ENCODE assay signal across 24 mouse cellular contexts in genomic region chr1:42496433-42496832, GRCm38 (mm10).
DNase-seq lines count a peak whose midpoint lies in the region; ATAC-seq and TF ChIP-seq lines count a peak whose summit lies in the region.
"Had no signal": no experiment of that assay in that cellular context is flagged by ENCODE, and none has a peak within 500 bp of the region (broad histone marks: within the 10 kb centered on the region; RNA-seq: fewer than 3 reads in every experiment).

No protein-coding gene starts in this region.

- H3K4me3 ChIP-seq in kidney, embryonic 16.5 days (ENCODE audit: low read length): no peak overlapping the region
- no peak overlapping the region for H3K4me3 ChIP-seq in liver, postnatal 0 days (ENCODE audit: low read depth, low read length)
- no peak overlapping the region for H3K4me3 ChIP-seq in liver, embryonic 12.5 days
- H3K4me3 ChIP-seq in small intestine, adult 2 months (ENCODE audit: low read depth, low read length): no peak overlapping the region
- no peak overlapping the region for H3K4me3 ChIP-seq in heart, embryonic 11.5 days (ENCODE audit: low read depth, low read length)
- H3K4me3 ChIP-seq: embryonic facial prominence, embryonic 12.5 days; embryonic facial prominence, embryonic 15.5 days; heart, adult 2 months; heart, embryonic 10.5 days; hindbrain, embryonic 12.5 days; hindbrain, embryonic 15.5 days had no signal

- TF ChIP-seq CTCF in liver, postnatal 0 days (IDR thresholded peaks at IDR 0.05; ENCODE audit: low read depth): no peak
- no peak for TF ChIP-seq CTCF in small intestine, adult 2 months (IDR thresholded peaks at IDR 0.05; ENCODE audit: extremely low read depth, insufficient read length, insufficient replicate concordance, low read depth, low read length)

- no peak for TF ChIP-seq EP300 in liver, postnatal 0 days (IDR thresholded peaks at IDR 0.05; ENCODE audit: low read depth)

- H3K4me2 ChIP-seq in kidney, embryonic 16.5 days (replicated peaks; ENCODE audit: low read depth, low read length): 0 out of 2 replicates have a peak overlapping the region, but pooled peaks have one; percentile 1
- 0 out of 2 replicates have a peak overlapping the region, but pooled peaks have one; percentile 9 for H3K4me2 ChIP-seq in liver, postnatal 0 days (ENCODE audit: low read depth, low read length)
- no peak overlapping the region for H3K4me2 ChIP-seq in liver, embryonic 12.5 days
- no peak overlapping the region for H3K4me2 ChIP-seq in heart, embryonic 11.5 days
- H3K4me2 ChIP-seq: embryonic facial prominence, embryonic 12.5 days; embryonic facial prominence, embryonic 15.5 days; hindbrain, embryonic 12.5 days; hindbrain, embryonic 15.5 days had no signal

- no peak overlapping the region for H3K9ac ChIP-seq in kidney, embryonic 16.5 days (replicated peaks; ENCODE audit: low read length)
- H3K9ac ChIP-seq in liver, postnatal 0 days (replicated peaks): no peak overlapping the region
- H3K9ac ChIP-seq in liver, embryonic 12.5 days: no peak overlapping the region
- H3K9ac ChIP-seq in heart, embryonic 11.5 days (ENCODE audit: low read depth, low read length): no peak overlapping the region
- H3K9ac ChIP-seq: embryonic facial prominence, embryonic 12.5 days; embryonic facial prominence, embryonic 15.5 days; hindbrain, embryonic 12.5 days; hindbrain, embryonic 15.5 days had no signal

- no peaks in the 10 kb centered on the region; the same call in 1 of the 2 replicates for H3K27me3 ChIP-seq in kidney, embryonic 16.5 days (ENCODE audit: insufficient read depth, low read length)
- no peaks in the 10 kb centered on the region for H3K27me3 ChIP-seq in liver, postnatal 0 days (ENCODE audit: insufficient read depth, low read length)
- peaks cover 17% of the 10 kb centered on the region for H3K27me3 ChIP-seq in liver, embryonic 12.5 days (replicated peaks)
- H3K27me3 ChIP-seq in small intestine, adult 2 months (ENCODE audit: control insufficient read depth, insufficient read depth, low read length): no peaks in the 10 kb centered on the region
- H3K27me3 ChIP-seq in heart, embryonic 11.5 days (ENCODE audit: control insufficient read depth, insufficient read depth, low read length): no peaks in the 10 kb centered on the region; the same call in 1 of the 2 replicates
- H3K27me3 ChIP-seq: CH12.LX; hindbrain, embryonic 12.5 days; hindbrain, embryonic 15.5 days had no signal

- 29% methylated on average over 6 of the region's 6 CpGs for WGBS in kidney, embryonic 16.5 days
- 64% methylated on average over 6 of the region's 6 CpGs for WGBS in liver, postnatal 0 days (ENCODE audit: insufficient replicate concordance)
- WGBS in liver, embryonic 12.5 days (ENCODE audit: insufficient replicate concordance): 65% methylated on average over 6 of the region's 6 CpGs
- WGBS in small intestine, adult 2 months: 28% methylated on average over 6 of the region's 6 CpGs
- 73% methylated on average over 6 of the region's 6 CpGs for WGBS in heart, embryonic 11.5 days (ENCODE audit: insufficient replicate concordance)

- peaks cover 19% of the 10 kb centered on the region for H3K4me1 ChIP-seq in kidney, embryonic 16.5 days (ENCODE audit: insufficient read depth, low read length)
- H3K4me1 ChIP-seq in liver, postnatal 0 days (ENCODE audit: insufficient read depth): no peaks in the 10 kb centered on the region; the same call in 1 of the 2 replicates
- no peaks in the 10 kb centered on the region for H3K4me1 ChIP-seq in liver, embryonic 12.5 days
- peaks cover 2% of the 10 kb centered on the region for H3K4me1 ChIP-seq in small intestine, adult 2 months (ENCODE audit: control insufficient read depth, insufficient read depth, insufficient read length, low read length)
- H3K4me1 ChIP-seq in heart, embryonic 11.5 days (ENCODE audit: control insufficient read depth, insufficient read depth, low read length): no peaks in the 10 kb centered on the region

- peak overlapping the region; percentile 75; the same call in 1 of the 2 replicates for H3K27ac ChIP-seq in kidney, embryonic 16.5 days (ENCODE audit: low read length)
- H3K27ac ChIP-seq in liver, postnatal 0 days (ENCODE audit: low read depth): no peak overlapping the region
- H3K27ac ChIP-seq in liver, embryonic 12.5 days: no peak overlapping the region
- peak overlapping the region; percentile 35; the same call in 1 of the 2 replicates for H3K27ac ChIP-seq in small intestine, adult 2 months (ENCODE audit: insufficient read depth, low read depth, low read length)
- no peak overlapping the region for H3K27ac ChIP-seq in heart, embryonic 11.5 days (ENCODE audit: low read depth, low read length)
- H3K27ac ChIP-seq: embryonic facial prominence, embryonic 12.5 days; embryonic facial prominence, embryonic 15.5 days; heart, adult 2 months; heart, embryonic 10.5 days; hindbrain, embryonic 12.5 days; hindbrain, embryonic 15.5 days had no signal

- no peaks in the 10 kb centered on the region for H3K9me3 ChIP-seq in kidney, embryonic 16.5 days (ENCODE audit: low read length)
- no peaks in the 10 kb centered on the region for H3K9me3 ChIP-seq in liver, postnatal 0 days (ENCODE audit: low read length)
- H3K9me3 ChIP-seq in liver, embryonic 12.5 days (replicated peaks): no peaks in the 10 kb centered on the region
- H3K9me3 ChIP-seq in heart, embryonic 11.5 days (replicated peaks; ENCODE audit: control insufficient read depth, low read length): no peaks in the 10 kb centered on the region
- H3K9me3 ChIP-seq: embryonic facial prominence, embryonic 12.5 days; embryonic facial prominence, embryonic 15.5 days; heart, embryonic 10.5 days; hindbrain, embryonic 12.5 days; hindbrain, embryonic 15.5 days had no signal

- no peaks in the 10 kb centered on the region for H3K36me3 ChIP-seq in kidney, embryonic 16.5 days (ENCODE audit: insufficient read depth, low read length)
- H3K36me3 ChIP-seq in liver, postnatal 0 days (replicated peaks; ENCODE audit: insufficient read depth, low read length): no peaks in the 10 kb centered on the region
- H3K36me3 ChIP-seq in liver, embryonic 12.5 days: no peaks in the 10 kb centered on the region
- no peaks in the 10 kb centered on the region for H3K36me3 ChIP-seq in small intestine, adult 2 months (ENCODE audit: control insufficient read depth, insufficient read depth, low read length)
- H3K36me3 ChIP-seq in heart, embryonic 11.5 days (ENCODE audit: control insufficient read depth, insufficient read depth, low read length): no peaks in the 10 kb centered on the region
- H3K36me3 ChIP-seq: embryonic facial prominence, embryonic 12.5 days; embryonic facial prominence, embryonic 15.5 days; G1E; heart, embryonic 10.5 days; hindbrain, embryonic 12.5 days; hindbrain, embryonic 15.5 days had no signal

- DNase-seq in kidney, adult 8-10 months: no peak
- no peak for DNase-seq in liver, postnatal 0 days
- DNase-seq: adrenal gland, postnatal 10 days; adrenal gland, postnatal 36 days; B cell, adult 2 months; cerebellum, adult 18-20 months; cerebellum, adult 9-10 months; cerebellum, postnatal 14 days; gastrocnemius, postnatal 10 days; gastrocnemius, postnatal 36 days; heart, adult 2 months had no signal

- no peak for ATAC-seq in kidney, embryonic 16.5 days (ENCODE audit: low FRiP score, low TSS enrichment)
- no peak for ATAC-seq in liver, postnatal 0 days
- ATAC-seq in liver, embryonic 12.5 days: no peak
- no peak for ATAC-seq in heart, embryonic 11.5 days (replicated peaks; ENCODE audit: insufficient number of reproducible peaks, low FRiP score, low TSS enrichment)
- ATAC-seq: forebrain, embryonic 16.5 days; Patski had no signal

- no peak for TF ChIP-seq POLR2A in small intestine, adult 2 months (IDR thresholded peaks at IDR 0.05; ENCODE audit: low read depth, low read length)

Comparison
In these comparisons a context has a peak if more than half of its experiments do, and no peak if none do; other contexts are left out.
1. H3K4me2 ChIP-seq: peak in kidney, embryonic 16.5 days (single experiment) and liver, postnatal 0 days (single experiment); none in liver, embryonic 12.5 days (single experiment) and heart, embryonic 11.5 days (single experiment).
2. H3K27ac ChIP-seq: peak in kidney, embryonic 16.5 days (single experiment) and small intestine, adult 2 months (single experiment); none in liver, postnatal 0 days (single experiment), liver, embryonic 12.5 days (single experiment) and heart, embryonic 11.5 days (single experiment).